Mouse (Mus musculus) Patski (cell line): ENCODE results near the gene Pdlim7. TPM values are rescaled to one million over a fixed set of nuclear protein-coding genes. Genes with fewer than 3 reads are reported as not detected.

Source experiments
- ATAC-seq: fragments of 100-300 bp; one replicate; pipeline ENCODE4 v1.8.0; 2021
- CTCF ChIA-PET: fragments of 350-600 bp; sonication (Branson Sonifier 250); formaldehyde crosslinking; loops from one replicate; lab custom pipeline; 2022; ENCODE audit warnings: inconsistent platforms; lab: Charles Lee
- POLR2A ChIA-PET: fragments of 350-600 bp; sonication (Branson Sonifier 250); formaldehyde crosslinking; loops from one replicate; lab custom pipeline; 2022; ENCODE audit warnings: antibody characterized with exemption, inconsistent platforms; lab: Charles Lee
- DNase-seq: peaks from one replicate; pipeline ENCODE4 v3.0.0-alpha.2; 2011; ENCODE audit warnings: low read depth, low spot score
- H3K27me3 ChIP-seq: fragments of 371-371 bp; one replicate; pipeline ENCODE4 v1.5.1; 2021
- CTCF ChIP-seq: fragments of 100-300 bp; IDR thresholded peaks from one replicate; pipeline ENCODE4 v1.5.1; 2021
- in situ Hi-C: fragments of 300-500 bp; cut with MboI; formaldehyde crosslinking; loops from 3 replicates; pipeline ENCODE4 v1.11.1; 2018; ENCODE audit warnings: low pct_unique_long_range_greater_than_20kb, mixed read lengths
- polyA plus RNA-seq: library from polyadenylated mRNA; unstranded; gene quantifications from one replicate; pipeline ENCODE4 v1.2.3, GENCODE M21; 2021

Gene Pdlim7
- polyA plus RNA-seq, 1 experiment from 2014 or later = 129 TPM

DNA sequence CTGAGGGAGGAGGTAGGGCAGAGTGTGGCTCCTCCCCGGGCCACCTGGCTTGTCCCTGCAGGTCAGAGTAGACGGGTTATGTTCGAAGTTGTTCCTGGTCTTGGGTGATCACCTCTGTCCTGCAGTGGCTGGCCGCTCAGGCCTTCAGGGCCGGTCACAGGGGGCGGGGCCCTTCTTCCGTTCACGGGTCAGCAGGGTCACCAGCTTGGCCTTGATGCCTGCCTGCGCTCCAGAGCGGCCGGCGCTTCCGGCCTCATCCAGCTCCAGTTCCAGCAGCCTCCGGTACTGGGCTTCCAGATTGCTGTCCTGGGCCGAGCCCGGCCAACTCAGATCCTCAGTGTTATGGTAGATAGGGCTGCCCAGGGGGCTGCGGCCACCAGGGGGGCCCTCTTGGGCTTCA is 9.8 kb upstream of the Pdlim7 start:
- DNase-seq (no peak), ATAC-seq (no peak)
- in situ Hi-C loops = no loop called here
- no peak for TF ChIP-seq CTCF
- peaks cover 3% of the 10 kb centered on the region for H3K27me3 ChIP-seq
- POLR2A ChIA-PET = interaction anchor here (1.1 kb wide), 1 partner anchor 44 kb away, joined by 3 read pairs; no protein-coding TSS in a partner anchor
- CTCF ChIA-PET = interaction anchor here (1.0 kb wide), 1 partner anchor 9 kb away, joined by 3 read pairs; the partner anchor contains the start of gene Pdlim7

DNA sequence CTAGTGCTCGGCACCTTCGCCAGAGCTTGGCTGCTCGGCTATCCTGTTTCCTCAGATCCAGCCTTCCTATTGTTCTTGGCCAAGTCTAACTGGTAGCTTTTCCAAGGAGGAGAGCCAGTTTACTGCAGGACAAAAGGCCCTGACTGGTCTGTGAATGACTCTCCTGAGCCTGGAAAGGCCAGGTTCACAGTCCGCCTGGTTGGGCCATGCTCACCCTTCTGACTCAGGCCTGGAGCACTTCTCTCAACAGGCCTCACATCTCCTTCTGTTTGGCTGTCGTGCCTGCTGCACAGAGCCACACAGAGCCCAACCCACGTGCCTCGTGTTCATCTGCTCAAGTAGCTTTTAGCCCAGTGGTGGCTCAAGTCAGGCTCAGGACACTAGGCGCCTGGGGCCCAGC is 9.3 kb upstream of the Pdlim7 start:
- ATAC-seq = no peak
- ChIA-PET POLR2A (interaction anchor here (1.1 kb wide), 1 partner anchor 44 kb away, joined by 3 read pairs; no protein-coding TSS in a partner anchor), CTCF (interaction anchor here (0.7 to 1.0 kb wide), 2 partner anchors 9 kb away, joined by 3 read pairs; partner anchors contain the start of gene Pdlim7)
- no peak for DNase-seq
- no peak for TF ChIP-seq CTCF
- peaks cover 3% of the 10 kb centered on the region for H3K27me3 ChIP-seq
- in situ Hi-C loops = no loop called here

DNA sequence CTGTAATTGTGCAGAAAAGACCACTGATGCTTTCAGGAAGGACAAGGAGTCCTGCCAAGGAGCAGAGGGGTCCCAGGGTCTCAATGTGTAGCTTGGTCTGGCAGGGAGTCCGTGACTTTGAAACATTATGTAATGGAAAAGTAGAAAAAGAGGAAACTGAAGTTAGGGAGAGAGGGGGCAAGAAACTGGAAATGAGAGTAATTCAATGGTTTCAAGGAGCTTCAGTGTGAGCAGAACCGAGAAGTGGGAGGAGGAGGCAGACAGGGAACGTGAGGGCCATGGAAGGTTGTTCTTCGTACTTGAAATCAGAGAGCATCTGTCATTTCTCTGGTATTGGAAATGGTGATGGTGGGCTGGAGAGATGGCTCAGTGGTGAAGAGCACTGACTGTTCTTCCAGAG is 6.1 kb upstream of the Pdlim7 start:
- TF ChIP-seq CTCF = no peak
- CTCF ChIA-PET = interaction anchor here (0.8 kb wide), 1 partner anchor 13 kb away, joined by 3 read pairs; no protein-coding TSS in a partner anchor
- no peak for DNase-seq
- ATAC-seq = no peak
- in situ Hi-C loops = loop anchor here (5.0 kb wide), 2 partner anchors 112 to 187 kb away; no protein-coding TSS in a partner anchor
- POLR2A ChIA-PET = no interaction called here
- peaks cover 6% of the 10 kb centered on the region for H3K27me3 ChIP-seq

DNA sequence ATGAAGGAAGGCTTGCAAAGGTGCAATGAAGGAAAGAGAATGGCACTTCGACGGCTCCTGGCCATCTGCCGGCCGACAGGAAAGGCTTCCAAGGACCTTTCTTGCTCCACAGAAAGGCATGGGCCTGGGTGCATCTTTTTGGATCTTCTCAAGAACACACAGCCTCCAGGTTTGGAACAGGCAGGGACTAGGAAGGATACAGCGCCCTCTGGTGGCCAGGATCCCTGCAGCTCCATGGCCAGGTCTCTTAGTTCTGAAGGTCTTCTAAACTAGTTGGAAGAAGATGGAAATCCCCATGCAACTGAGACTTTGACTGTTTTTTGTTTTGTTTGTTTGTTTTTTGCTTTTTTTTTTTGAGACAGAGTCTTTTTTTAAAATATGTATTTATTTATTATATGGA is 3.5 kb upstream of the Pdlim7 start:
- peaks cover 6% of the 10 kb centered on the region for H3K27me3 ChIP-seq
- ChIA-PET CTCF (interaction anchor here (0.9 to 1.7 kb wide), 3 partner anchors 47 to 109 kb away, joined by 3 to 5 read pairs (median 3); no protein-coding TSS in a partner anchor), POLR2A (no interaction called here)
- in situ Hi-C loops = loop anchor here (5.0 kb wide), 2 partner anchors 110 to 185 kb away; no protein-coding TSS in a partner anchor
- TF ChIP-seq CTCF = no peak
- DNase-seq = peak; percentile 35
- no peak for ATAC-seq

DNA sequence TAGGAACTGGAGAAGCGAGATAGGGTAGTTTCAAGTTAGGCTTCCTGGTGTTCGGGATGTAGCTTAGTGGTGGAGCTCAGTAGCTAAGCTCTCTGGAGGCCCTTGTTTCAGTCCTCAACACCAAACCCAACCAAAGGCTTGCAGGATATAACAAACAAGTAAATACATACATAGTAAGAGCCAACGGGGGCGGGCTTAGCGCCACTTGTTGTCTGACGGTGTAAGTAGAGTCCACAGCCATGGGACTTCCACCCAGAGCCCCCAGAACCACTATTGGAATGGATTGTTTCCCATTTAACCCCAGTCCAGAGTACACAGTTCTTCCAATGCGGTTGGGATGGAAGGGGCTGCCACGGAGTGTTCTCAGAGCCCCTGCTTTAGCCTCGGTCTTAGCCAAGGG is 352 bp upstream of the Pdlim7 start:
- ATAC-seq (no peak), DNase-seq (no peak)
- ChIA-PET POLR2A (interaction anchor here (1.1 to 2.1 kb wide), 2 partner anchors 42 to 184 kb away, joined by 5 to 7 read pairs; partner anchors contain the start of gene Mxd3), CTCF (interaction anchor here (0.6 to 2.5 kb wide), 11 partner anchors 9 to 109 kb away, joined by 3 to 14 read pairs (median 3); partner anchors contain the start of gene Dok3)
- in situ Hi-C loops = loop anchor here (5.0 kb wide), 1 partner anchor 37 kb away; no protein-coding TSS in a partner anchor
- H3K27me3 ChIP-seq = peaks cover 3% of the 10 kb centered on the region
- no peak for TF ChIP-seq CTCF

DNA sequence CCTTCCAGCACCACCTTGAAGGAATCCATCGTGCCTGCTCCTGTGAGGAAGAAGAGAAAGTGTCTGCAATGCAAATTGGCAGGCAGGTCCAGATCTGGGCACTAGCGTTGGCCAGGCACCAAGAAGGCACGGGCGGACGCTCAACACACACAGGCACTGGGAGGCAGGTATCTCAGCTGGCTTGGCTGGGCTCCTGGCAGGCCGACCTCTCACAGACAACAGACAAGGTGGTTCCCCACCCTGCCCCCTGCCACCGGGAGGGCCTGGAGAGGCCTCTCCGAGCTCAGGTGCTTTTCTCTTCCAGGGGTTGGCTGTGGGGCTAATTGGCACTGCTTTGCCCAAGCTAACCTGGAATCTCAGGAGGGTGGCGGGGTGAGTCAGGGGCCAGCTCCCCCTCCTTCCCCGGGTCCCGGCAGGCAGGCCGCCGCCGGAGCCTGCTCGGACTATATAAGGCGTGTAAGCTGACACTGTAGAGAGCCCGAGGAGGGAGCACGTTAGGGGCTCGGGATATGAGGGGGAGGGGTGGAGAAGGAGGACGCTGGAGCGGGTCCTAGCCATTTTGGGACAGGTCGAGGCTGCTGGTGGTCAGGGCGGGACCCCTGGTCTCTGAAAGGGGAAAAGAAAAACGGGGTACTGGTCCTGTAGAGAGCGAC is 971 bp downstream of the Pdlim7 start:
- ChIA-PET CTCF (interaction anchor here (1.3 kb wide), 1 partner anchor 20 kb away, joined by 3 read pairs; no protein-coding TSS in a partner anchor), POLR2A (interaction anchor here (1.0 to 2.1 kb wide), 5 partner anchors 15 to 41 kb away, joined by 3 to 7 read pairs (median 6); no protein-coding TSS in a partner anchor)
- DNase-seq = peak; percentile 30
- ATAC-seq = peak; percentile 17
- H3K27me3 ChIP-seq = peaks cover 3% of the 10 kb centered on the region
- in situ Hi-C loops = loop anchor here (5.0 kb wide), 1 partner anchor 35 kb away; no protein-coding TSS in a partner anchor
- no peak for TF ChIP-seq CTCF

DNA sequence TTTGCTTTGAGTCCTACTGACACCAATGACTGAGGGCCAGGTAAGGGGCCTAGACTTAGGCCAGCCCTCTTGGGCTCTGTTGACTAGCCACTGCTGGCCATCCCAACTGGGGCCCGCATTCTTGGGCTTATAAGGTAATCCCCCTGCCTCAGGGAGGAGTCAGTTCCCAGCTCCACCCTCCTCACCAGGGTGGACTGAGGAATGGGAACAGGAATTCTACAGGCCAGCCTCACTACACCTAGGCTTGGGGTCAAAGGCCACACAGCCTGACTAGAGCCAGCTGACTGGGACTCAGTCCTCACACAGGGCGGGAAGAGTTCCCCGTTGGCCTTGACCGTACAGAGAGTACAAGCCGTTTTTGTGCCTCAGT is 2.0 kb downstream of the Pdlim7 start:
- POLR2A ChIA-PET = interaction anchor here (0.6 to 2.0 kb wide), 4 partner anchors 9 to 34 kb away, joined by 3 to 6 read pairs (median 4); no protein-coding TSS in a partner anchor
- DNase-seq (no peak), ATAC-seq (peak; percentile 20)
- in situ Hi-C loops = loop anchor here (5.0 kb wide), 1 partner anchor 34 kb away; no protein-coding TSS in a partner anchor
- CTCF ChIA-PET = interaction anchor here (1.1 to 1.3 kb wide), 2 partner anchors 19 to 22 kb away, joined by 3 read pairs; no protein-coding TSS in a partner anchor
- peaks cover 3% of the 10 kb centered on the region for H3K27me3 ChIP-seq
- TF ChIP-seq CTCF = no peak

DNA sequence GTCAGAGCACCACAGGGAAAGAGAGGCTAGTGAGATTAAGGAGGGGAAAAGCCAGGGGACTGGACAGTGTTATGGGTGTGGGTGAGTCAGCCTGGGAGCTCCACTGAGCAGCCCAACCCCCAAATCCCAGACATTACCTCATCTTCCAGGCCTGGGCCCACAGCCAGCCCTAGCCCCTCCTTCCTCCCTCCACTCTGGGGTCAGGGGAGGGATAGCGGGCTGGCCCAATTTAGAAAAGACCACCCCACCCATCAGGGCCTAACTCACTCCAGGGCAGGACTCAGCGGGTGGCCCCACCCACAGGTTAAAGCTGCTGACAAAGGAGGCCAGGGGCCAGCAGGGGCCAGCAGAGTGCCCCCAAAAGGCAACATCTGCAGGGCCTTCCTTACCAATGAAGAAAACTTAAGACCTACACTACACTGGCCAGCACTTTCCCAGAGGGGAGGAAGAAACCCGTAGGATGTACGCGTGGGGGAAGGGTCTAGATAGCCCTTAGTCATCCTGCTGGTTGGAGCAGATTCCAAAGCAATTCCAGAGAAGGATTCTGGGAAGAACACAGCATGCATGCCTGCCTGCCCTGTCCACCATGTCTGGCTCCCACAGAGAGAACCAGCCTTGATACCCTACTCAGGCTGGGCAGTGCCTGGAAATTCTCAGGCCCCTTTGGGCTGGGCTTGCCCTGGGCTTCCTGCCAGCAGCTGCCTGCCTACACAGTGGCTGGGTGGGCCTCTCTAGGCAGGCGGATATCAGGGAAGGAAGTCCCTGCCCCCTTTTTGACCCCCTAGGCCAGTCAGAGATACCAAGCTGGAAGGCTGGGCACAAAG is 2.6 kb downstream of the Pdlim7 start:
- TF ChIP-seq CTCF = no peak
- ChIA-PET CTCF (interaction anchor here (1.1 to 1.3 kb wide), 2 partner anchors 18 to 23 kb away, joined by 3 read pairs; no protein-coding TSS in a partner anchor), POLR2A (interaction anchor here (0.5 to 2.0 kb wide), 5 partner anchors 8 to 33 kb away, joined by 3 to 6 read pairs (median 3); no protein-coding TSS in a partner anchor)
- peak; percentile 96 for DNase-seq
- peak; percentile 55 for ATAC-seq
- in situ Hi-C loops = loop anchor here (5.0 kb wide), 1 partner anchor 34 kb away; no protein-coding TSS in a partner anchor
- H3K27me3 ChIP-seq = peaks cover 3% of the 10 kb centered on the region

DNA sequence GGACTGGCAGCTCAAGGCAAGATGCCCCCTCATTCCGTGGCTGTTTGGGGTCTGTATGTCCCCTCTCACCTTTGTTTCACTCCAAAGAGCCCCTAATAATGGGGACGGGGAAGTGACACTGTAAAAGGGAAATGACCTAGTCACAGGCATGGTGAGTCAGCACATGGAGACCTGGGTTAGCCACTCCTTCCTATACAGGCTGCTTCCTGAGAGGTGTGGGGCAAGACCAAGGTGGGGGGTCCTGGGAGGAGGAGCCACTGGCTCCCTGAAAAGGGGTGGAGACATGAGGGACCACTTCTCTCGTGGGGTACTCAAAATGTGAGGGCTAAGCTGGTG is 3.2 kb downstream of the Pdlim7 start:
- in situ Hi-C loops = loop anchor here (5.0 kb wide), 1 partner anchor 33 kb away; no protein-coding TSS in a partner anchor
- CTCF ChIA-PET = no interaction called here

More for the DNA sequence above, 3.2 kb downstream of the Pdlim7 start:
- ATAC-seq (peak; percentile 26), DNase-seq (no peak)
- no peaks in the 10 kb centered on the region for H3K27me3 ChIP-seq
- POLR2A ChIA-PET = interaction anchor here (0.5 kb wide), 1 partner anchor 15 kb away, joined by 3 read pairs; no protein-coding TSS in a partner anchor
- TF ChIP-seq CTCF = no peak
